Mouse (Mus musculus) liver, embryonic 13.5 days (tissue): ENCODE data around the gene Gne. TPM values are rescaled to one million over a fixed set of nuclear protein-coding genes. Genes with fewer than 3 reads are reported as not detected.

Source experiments
- ATAC-seq: fragments of 200-750 bp; cut with Nextera tagmentation; 2 replicates; pipeline ENCODE4 v1.8.0; 2017; ENCODE audit warnings: low read depth, mild to moderate bottlenecking, moderate number of reproducible peaks, moderate library complexity
- DNase-seq: peaks from one replicate; pipeline ENCODE4 v3.0.0; 2022
- H3K27ac ChIP-seq: fragments of 300-500 bp; sonication (generic); 2 replicates; pipeline ENCODE4 v1.5.1; 2015; ENCODE audit warnings: moderate library complexity, mild to moderate bottlenecking, inconsistent platforms
- H3K27me3 ChIP-seq: fragments of 300-500 bp; sonication (generic); 2 replicates; pipeline ENCODE4 v1.6.1; 2015; ENCODE audit warnings: mild to moderate bottlenecking, inconsistent platforms
- H3K36me3 ChIP-seq: fragments of 300-500 bp; sonication (generic); 2 replicates; pipeline ENCODE4 v1.6.1; 2015; ENCODE audit warnings: mild to moderate bottlenecking, inconsistent platforms
- H3K4me1 ChIP-seq: fragments of 300-500 bp; sonication (generic); replicated peaks from 2 replicates; pipeline ENCODE4 v1.6.1; 2015; ENCODE audit warnings: inconsistent platforms
- H3K4me2 ChIP-seq: fragments of 300-500 bp; sonication (generic); 2 replicates; pipeline ENCODE4 v1.6.1; 2015; ENCODE audit warnings: inconsistent platforms, mild to moderate bottlenecking, moderate library complexity
- H3K4me3 ChIP-seq: fragments of 300-500 bp; sonication (generic); replicated peaks from 2 replicates; pipeline ENCODE4 v1.5.1; 2015; ENCODE audit warnings: mild to moderate bottlenecking, inconsistent platforms
- H3K9ac ChIP-seq: fragments of 300-500 bp; sonication (generic); 2 replicates; pipeline ENCODE4 v1.6.1; 2015; ENCODE audit warnings: mild to moderate bottlenecking, inconsistent platforms
- H3K9me3 ChIP-seq: fragments of 300-500 bp; sonication (generic); replicated peaks from 2 replicates; pipeline ENCODE4 v1.6.1; 2016; ENCODE audit warnings: inconsistent platforms
- WGBS: fragments of 180-500 bp; shearing (Covaris S2); methylation state at CpG from one replicate; pipeline ENCODE4 v1.1.7; 2015; ENCODE audit not compliant: insufficient replicate concordance; 5-methylcytosine and 5-hydroxymethylcytosine counted together
- polyA plus RNA-seq: library from polyadenylated mRNA; unstranded; fragments of >200 nt; fragmentation: Nextera tagmentation; extraction: Ambion mirVana; gene quantifications from 2 replicates; pipeline ENCODE4 v1.2.1, GENCODE M21; 2015

Gene Gne
- polyA plus RNA-seq, 1 experiment from 2014 or later = 26.2 TPM

GRCm38 (mm10) chr4:44072146-44072872, 11.7 kb downstream of the Gne start:
- no peaks in the 10 kb centered on the region for H3K27me3 ChIP-seq
- WGBS = under 1% methylated on average over 70 of the region's 70 CpGs
- no peaks in the 10 kb centered on the region for H3K9me3 ChIP-seq
- H3K4me1 ChIP-seq = peaks cover 63% of the 10 kb centered on the region
- peak; percentile 86 for DNase-seq
- ATAC-seq = peak; percentile 90
- no peaks in the 10 kb centered on the region for H3K36me3 ChIP-seq
- peak overlapping the region; percentile 89 for H3K4me3 ChIP-seq
- peak overlapping the region; percentile 90 for H3K9ac ChIP-seq
- H3K4me2 ChIP-seq = peak overlapping the region; percentile 91
- H3K27ac ChIP-seq = peak overlapping the region; percentile 88

- H3K4me2 ChIP-seq = peak overlapping the region; percentile 91
- WGBS = 2% methylated on average over 11 of the region's 11 CpGs
- H3K27me3 ChIP-seq = no peaks in the 10 kb centered on the region
- peak; percentile 49 for DNase-seq
- peaks cover 69% of the 10 kb centered on the region for H3K4me1 ChIP-seq
- H3K4me3 ChIP-seq = peak overlapping the region; percentile 89
- peak overlapping the region; percentile 88 for H3K27ac ChIP-seq
- H3K9me3 ChIP-seq = no peaks in the 10 kb centered on the region
- peak; percentile 52 for ATAC-seq
- peak overlapping the region; percentile 90 for H3K9ac ChIP-seq
- H3K36me3 ChIP-seq = no peaks in the 10 kb centered on the region
Observed at GRCm38 (mm10) chr4:44071741-44072145, 12.2 kb downstream of the Gne start.

GRCm38 (mm10) chr4:44070641-44071040, 13.3 kb downstream of the Gne start:
- Histone ChIP-seq H3K36me3 (no peaks in the 10 kb centered on the region), H3K4me3 (peak overlapping the region; percentile 89), H3K27ac (peak overlapping the region; percentile 88), H3K9me3 (no peaks in the 10 kb centered on the region), H3K9ac (peak overlapping the region; percentile 90), H3K4me2 (peak overlapping the region; percentile 91), H3K4me1 (peaks cover 77% of the 10 kb centered on the region), H3K27me3 (no peaks in the 10 kb centered on the region)
- ATAC-seq = no peak
- WGBS = 60% methylated on average over 4 of the region's 4 CpGs
- no peak for DNase-seq

GRCm38 (mm10) chr4:44069411-44069810, 14.6 kb downstream of the Gne start:
- ATAC-seq (no peak), DNase-seq (no peak)
- Histone ChIP-seq H3K4me1 (peaks cover 77% of the 10 kb centered on the region), H3K9me3 (no peaks in the 10 kb centered on the region), H3K36me3 (no peaks in the 10 kb centered on the region), H3K4me3 (no peak overlapping the region), H3K4me2 (no peak overlapping the region), H3K27ac (no peak overlapping the region), H3K9ac (no peak overlapping the region), H3K27me3 (no peaks in the 10 kb centered on the region)
- WGBS = 79% methylated on average over 4 of the region's 4 CpGs

GRCm38 (mm10) chr4:44068736-44069135, 15.2 kb downstream of the Gne start:
- ATAC-seq = no peak
- H3K27ac ChIP-seq = peak overlapping the region; percentile 63
- 46% methylated on average over 9 of the region's 9 CpGs for whole genome bisulfite sequencing
- no peaks in the 10 kb centered on the region for H3K27me3 ChIP-seq
- no peak overlapping the region for H3K9ac ChIP-seq
- DNase-seq = no peak
- H3K4me2 ChIP-seq = peak overlapping the region; percentile 34
- H3K4me1 ChIP-seq = peaks cover 70% of the 10 kb centered on the region
- no peak overlapping the region for H3K4me3 ChIP-seq
- H3K9me3 ChIP-seq = no peaks in the 10 kb centered on the region
- no peaks in the 10 kb centered on the region for H3K36me3 ChIP-seq

- Histone ChIP-seq H3K4me3 (peak overlapping the region; percentile 35), H3K27ac (peak overlapping the region; percentile 71), H3K4me2 (peak overlapping the region; percentile 39; the same call in 1 of the 2 replicates), H3K9ac (no peak overlapping the region), H3K4me1 (peaks cover 63% of the 10 kb centered on the region), H3K27me3 (no peaks in the 10 kb centered on the region), H3K36me3 (peaks cover 11% of the 10 kb centered on the region), H3K9me3 (no peaks in the 10 kb centered on the region)
- DNase-seq (no peak), ATAC-seq (no peak)
- 76% methylated on average over 6 of the region's 6 CpGs for WGBS
Observed at GRCm38 (mm10) chr4:44066891-44067290, 17.1 kb downstream of the Gne start.

GRCm38 (mm10) chr4:44065355-44066025, 18.5 kb downstream of the Gne start:
- Histone ChIP-seq H3K27ac (peak overlapping the region; percentile 61), H3K4me1 (peaks cover 54% of the 10 kb centered on the region)
- 12% methylated on average over 16 of the region's 16 CpGs for WGBS

GRCm38 (mm10) chr4:44062816-44063215, 21.2 kb downstream of the Gne start:
- H3K9me3 ChIP-seq = no peaks in the 10 kb centered on the region
- ATAC-seq = no peak
- no peak for DNase-seq

More at GRCm38 (mm10) chr4:44065355-44066025, 18.5 kb downstream of the Gne start:
- peak; percentile 75 for ATAC-seq
- peak; percentile 78 for DNase-seq
- Histone ChIP-seq H3K4me3 (peak overlapping the region; percentile 31), H3K4me2 (peak overlapping the region; percentile 59), H3K27me3 (no peaks in the 10 kb centered on the region), H3K36me3 (peaks cover 11% of the 10 kb centered on the region), H3K9me3 (no peaks in the 10 kb centered on the region), H3K9ac (peak overlapping the region; percentile 59)

GRCm38 (mm10) chr4:44062062-44062461, 21.9 kb downstream of the Gne start:
- Histone ChIP-seq H3K9ac (no peak overlapping the region; the same call in 1 of the 2 replicates), H3K4me2 (no peak overlapping the region), H3K4me1 (peaks cover 25% of the 10 kb centered on the region), H3K36me3 (peaks cover 35% of the 10 kb centered on the region), H3K4me3 (no peak overlapping the region), H3K9me3 (no peaks in the 10 kb centered on the region), H3K27me3 (no peaks in the 10 kb centered on the region), H3K27ac (peak overlapping the region; percentile 32)
- DNase-seq (no peak), ATAC-seq (no peak)
- 52% methylated on average over 9 of the region's 9 CpGs for WGBS

More at GRCm38 (mm10) chr4:44062816-44063215, 21.2 kb downstream of the Gne start:
- H3K27me3 ChIP-seq = no peaks in the 10 kb centered on the region
- 85% methylated on average over 14 of the region's 14 CpGs for WGBS
- no peak overlapping the region for H3K9ac ChIP-seq
- H3K4me1 ChIP-seq = peaks cover 32% of the 10 kb centered on the region
- no peak overlapping the region for H3K27ac ChIP-seq
- no peak overlapping the region for H3K4me3 ChIP-seq
- peaks cover 33% of the 10 kb centered on the region for H3K36me3 ChIP-seq
- no peak overlapping the region for H3K4me2 ChIP-seq

GRCm38 (mm10) chr4:44059674-44060073, 24.3 kb downstream of the Gne start:
- H3K4me3 ChIP-seq = no peak overlapping the region
- H3K27ac ChIP-seq = no peak overlapping the region
- DNase-seq (no peak), ATAC-seq (no peak)
- H3K36me3 ChIP-seq = peaks cover 50% of the 10 kb centered on the region
- no peaks in the 10 kb centered on the region for H3K9me3 ChIP-seq
- H3K27me3 ChIP-seq = no peaks in the 10 kb centered on the region
- H3K4me1 ChIP-seq = peaks cover 9% of the 10 kb centered on the region
- no peak overlapping the region for H3K4me2 ChIP-seq
- 88% methylated on average over 13 of the region's 13 CpGs for WGBS
- no peak overlapping the region for H3K9ac ChIP-seq

- WGBS = 80% methylated on average over 5 of the region's 5 CpGs
- no peaks in the 10 kb centered on the region for H3K27me3 ChIP-seq
- no peaks in the 10 kb centered on the region for H3K4me1 ChIP-seq
- no peak overlapping the region for H3K4me3 ChIP-seq
- H3K36me3 ChIP-seq = peaks cover 81% of the 10 kb centered on the region
- ATAC-seq (no peak), DNase-seq (no peak)
- no peak overlapping the region for H3K27ac ChIP-seq
- H3K4me2 ChIP-seq = no peak overlapping the region
- H3K9ac ChIP-seq = no peak overlapping the region
- H3K9me3 ChIP-seq = no peaks in the 10 kb centered on the region
Observed at GRCm38 (mm10) chr4:44049812-44050211, 34.2 kb downstream of the Gne start.
